Mouse (Mus musculus) forebrain, postnatal 0 days (tissue): Measurements from ENCODE around the gene Tmem8b. TPM values are rescaled to one million over a fixed set of nuclear protein-coding genes. Genes with fewer than 3 reads are reported as not detected.

Experiments used
- ATAC-seq: fragments of 200-750 bp; cut with Nextera tagmentation; 2 replicates; pipeline ENCODE4 v1.8.0; 2017; ENCODE audit warnings: mild to moderate bottlenecking, moderate library complexity
- DNase-seq: peaks from one replicate; pipeline ENCODE4 v3.0.0-alpha.2; 2015
- H3K27ac ChIP-seq: fragments of 300-500 bp; sonication (generic); 2 replicates; pipeline ENCODE4 v1.5.1; 2014; ENCODE audit warnings: low read depth, mild to moderate bottlenecking, antibody characterized with exemption, low read length, moderate library complexity, mixed read lengths
- H3K27me3 ChIP-seq: fragments of 300-500 bp; sonication (generic); 2 replicates; pipeline ENCODE4 v1.6.1; 2014; ENCODE audit warnings: mild to moderate bottlenecking, low read length, mixed read lengths; ENCODE audit not compliant: insufficient read depth
- H3K36me3 ChIP-seq: fragments of 300-500 bp; sonication (generic); 2 replicates; pipeline ENCODE4 v1.6.1; 2014; ENCODE audit warnings: mild to moderate bottlenecking, moderate library complexity; ENCODE audit not compliant: insufficient read depth
- H3K4me1 ChIP-seq: fragments of 300-500 bp; sonication (generic); 2 replicates; pipeline ENCODE4 v1.6.1; 2014; ENCODE audit warnings: antibody characterized with exemption; ENCODE audit not compliant: insufficient read depth
- H3K4me2 ChIP-seq: fragments of 300-500 bp; sonication (generic); 2 replicates; pipeline ENCODE4 v1.6.1; 2014; ENCODE audit warnings: low read depth, mild to moderate bottlenecking, moderate library complexity
- H3K4me3 ChIP-seq: fragments of 300-500 bp; sonication (generic); 2 replicates; pipeline ENCODE4 v1.5.1; 2014; ENCODE audit warnings: low read depth, low read length, mixed read lengths
- H3K9ac ChIP-seq: fragments of 300-500 bp; sonication (generic); 2 replicates; pipeline ENCODE4 v1.6.1; 2014; ENCODE audit warnings: mild to moderate bottlenecking
- H3K9me3 ChIP-seq: fragments of 300-500 bp; sonication (generic); 2 replicates; pipeline ENCODE4 v1.6.1; 2016; ENCODE audit warnings: low read length
- CTCF ChIP-seq: sonication (generic); IDR thresholded peaks from 2 replicates; pipeline ENCODE4 v1.5.1; 2016; ENCODE audit warnings: antibody characterized with exemption, control low read depth, low read depth
- WGBS: fragments of 180-500 bp; shearing (Covaris S2); extraction: QIAGEN DNeasy Blood & Tissue Kit; methylation state at CpG from one replicate; pipeline ENCODE4 v1.1.7; 2014; 5-methylcytosine and 5-hydroxymethylcytosine counted together
- polyA plus RNA-seq: library from polyadenylated mRNA; unstranded; fragments of >200 nt; fragmentation: Nextera tagmentation; extraction: Ambion mirVana; gene quantifications from 2 replicates; pipeline ENCODE4 v1.2.1, GENCODE M21; 2015
- total RNA-seq: library from RNA; depleted of rRNA; stranded (reverse); fragments of >200 nt; gene quantifications from 2 replicates; pipeline ENCODE4 v1.2.3, GENCODE M21; 2014

Gene Tmem8b
- total and polyA plus RNA-seq, 2 experiments from 2014 or later = 14.1 to 27.4 TPM

DNA sequence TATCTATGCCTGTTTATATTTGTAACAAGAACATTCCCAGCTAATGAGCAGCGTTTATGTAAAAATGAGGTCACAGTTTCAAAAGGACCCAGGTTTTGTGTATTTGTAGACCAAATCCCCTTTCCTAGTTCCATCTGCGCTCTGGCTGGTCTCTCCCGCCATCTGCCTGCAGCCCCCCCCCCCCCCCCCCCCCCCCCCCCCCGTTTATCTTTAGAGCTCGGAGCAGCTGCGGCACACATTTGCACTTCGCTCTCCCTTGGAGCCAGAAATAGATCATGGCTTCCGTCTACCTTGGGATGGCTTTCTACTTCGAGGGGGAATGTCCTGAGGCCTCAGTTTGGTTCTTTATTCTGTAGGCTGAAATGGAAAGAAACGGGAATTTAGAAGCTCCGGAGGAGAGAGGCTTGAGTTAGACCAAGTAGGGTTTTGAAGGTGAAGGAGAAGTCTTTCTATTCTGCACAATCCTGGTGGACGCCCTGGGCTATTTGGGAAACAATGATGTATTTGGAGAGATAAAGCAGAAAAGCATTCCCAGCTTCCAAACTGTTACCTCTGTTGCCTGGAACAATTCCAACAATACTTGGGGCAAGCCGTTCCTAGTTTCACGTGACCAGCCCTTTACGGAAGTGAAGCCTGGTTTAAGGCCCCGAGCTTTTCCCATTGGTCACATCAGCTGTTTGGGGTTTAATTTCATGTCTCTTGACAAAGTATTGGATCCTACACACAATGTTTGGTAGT is 51.9 kb downstream of the Tmem8b start:
- Histone ChIP-seq H3K27me3 (no peaks in the 10 kb centered on the region), H3K36me3 (no peaks in the 10 kb centered on the region), H3K4me2 (no peak overlapping the region), H3K9ac (no peak overlapping the region), H3K4me3 (no peak overlapping the region), H3K9me3 (no peaks in the 10 kb centered on the region), H3K4me1 (no peaks in the 10 kb centered on the region), H3K27ac (peak overlapping the region; percentile 45; the same call in 1 of the 2 replicates)
- DNase-seq = peak; percentile 46
- 33% methylated on average over 15 of the region's 16 CpGs for WGBS
- no peak for TF ChIP-seq CTCF
- ATAC-seq = peak; percentile 82

DNA sequence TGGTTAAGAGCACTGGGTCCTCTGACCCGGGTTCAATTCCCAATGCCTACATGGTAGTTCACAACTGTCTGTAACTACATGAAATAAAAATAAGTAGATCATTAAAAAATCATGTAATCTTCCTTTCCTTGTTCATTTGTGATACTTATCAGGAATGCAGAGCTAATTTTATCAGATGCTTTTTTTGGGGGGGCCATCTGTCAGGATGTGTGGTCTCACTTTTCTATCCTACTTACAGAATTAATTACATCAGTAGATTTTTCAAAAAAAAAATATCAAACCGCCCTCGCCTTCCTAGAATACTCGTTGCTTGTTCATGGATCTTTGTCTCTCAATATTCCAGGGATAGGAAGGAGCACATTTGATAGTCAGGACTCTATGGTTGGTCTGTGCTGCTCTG is 53.4 kb downstream of the Tmem8b start:
- WGBS = 73% methylated on average over 4 of the region's 4 CpGs
- DNase-seq = no peak
- no peak for ATAC-seq
- H3K9ac ChIP-seq = no peak overlapping the region
- no peaks in the 10 kb centered on the region for H3K4me1 ChIP-seq
- no peaks in the 10 kb centered on the region for H3K36me3 ChIP-seq
- no peak overlapping the region for H3K4me2 ChIP-seq
- no peaks in the 10 kb centered on the region for H3K9me3 ChIP-seq
- peak overlapping the region; percentile 54; the same call in 1 of the 2 replicates for H3K27ac ChIP-seq
- no peaks in the 10 kb centered on the region for H3K27me3 ChIP-seq
- H3K4me3 ChIP-seq = no peak overlapping the region
- no peak for TF ChIP-seq CTCF

DNA sequence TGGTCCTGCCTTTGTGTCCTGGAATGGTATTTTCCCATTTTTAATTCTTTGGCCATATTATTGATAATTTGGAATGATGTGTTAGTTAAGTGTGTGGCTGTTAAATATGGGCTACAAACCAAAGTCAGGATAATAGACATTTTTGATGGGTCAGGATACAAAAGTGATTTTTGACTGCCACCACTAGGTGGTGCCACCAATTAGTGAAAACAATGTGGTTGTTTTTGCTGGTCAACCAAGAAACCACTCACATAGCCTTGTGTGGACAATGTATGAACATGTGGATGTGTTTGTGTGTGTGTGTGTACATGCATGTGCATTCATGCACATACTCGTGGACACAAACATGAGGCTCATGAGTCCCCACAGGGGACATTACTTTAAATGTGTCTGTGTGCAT is 56.0 kb downstream of the Tmem8b start:
- 52% methylated on average over 1 of the region's 1 CpGs for WGBS
- H3K4me1 ChIP-seq = no peaks in the 10 kb centered on the region
- peak; percentile 67 for TF ChIP-seq CTCF
- H3K9ac ChIP-seq = no peak overlapping the region
- H3K36me3 ChIP-seq = no peaks in the 10 kb centered on the region
- H3K27me3 ChIP-seq = no peaks in the 10 kb centered on the region
- ATAC-seq (no peak), DNase-seq (no peak)
- H3K4me3 ChIP-seq = no peak overlapping the region
- no peak overlapping the region for H3K27ac ChIP-seq
- H3K9me3 ChIP-seq = no peaks in the 10 kb centered on the region
- H3K4me2 ChIP-seq = no peak overlapping the region

DNA sequence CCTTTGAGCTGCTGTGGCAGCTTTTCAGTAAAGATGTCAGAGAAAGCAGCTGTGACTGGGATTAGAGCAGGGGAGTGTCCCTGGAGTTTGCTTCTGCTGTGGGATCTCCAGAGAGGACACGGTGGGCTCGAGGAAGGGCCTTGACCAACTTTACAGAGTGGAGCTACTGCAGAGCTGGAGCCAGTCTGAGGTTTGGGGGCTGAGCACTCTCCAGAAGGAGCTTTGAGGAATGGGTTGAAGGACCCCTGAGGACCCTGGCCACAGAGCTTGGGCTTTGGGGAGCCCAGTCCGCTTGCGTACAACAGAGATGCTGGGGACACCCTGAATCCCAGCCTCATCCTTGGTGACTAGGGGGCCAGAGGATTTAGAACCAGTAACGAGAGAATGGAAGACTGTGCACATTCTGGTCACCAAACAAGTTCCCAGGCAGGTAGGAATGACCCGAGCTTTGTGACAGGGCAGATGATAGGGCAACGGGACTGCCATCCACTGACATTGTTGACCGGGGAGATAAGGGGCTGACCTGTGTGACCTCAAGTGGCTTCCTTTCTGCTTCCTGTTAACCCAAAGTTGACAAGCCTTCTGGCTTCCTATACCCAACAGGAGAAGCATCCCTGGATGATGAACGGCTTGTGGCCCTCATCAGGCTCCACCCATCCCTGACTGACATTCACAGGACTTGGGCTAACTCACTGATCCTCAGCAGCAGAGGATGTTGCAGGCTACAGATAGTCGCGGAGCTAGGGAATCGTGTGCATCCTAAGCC is 57.6 kb downstream of the Tmem8b start:
- DNase-seq = no peak
- 80% methylated on average over 12 of the region's 12 CpGs for WGBS
- H3K9ac ChIP-seq = no peak overlapping the region
- no peaks in the 10 kb centered on the region for H3K36me3 ChIP-seq
- H3K4me3 ChIP-seq = no peak overlapping the region
- H3K4me2 ChIP-seq = no peak overlapping the region
- no peak overlapping the region for H3K27ac ChIP-seq
- ATAC-seq = no peak
- TF ChIP-seq CTCF = no peak
- no peaks in the 10 kb centered on the region for H3K9me3 ChIP-seq
- no peaks in the 10 kb centered on the region for H3K27me3 ChIP-seq
- H3K4me1 ChIP-seq = no peaks in the 10 kb centered on the region

DNA sequence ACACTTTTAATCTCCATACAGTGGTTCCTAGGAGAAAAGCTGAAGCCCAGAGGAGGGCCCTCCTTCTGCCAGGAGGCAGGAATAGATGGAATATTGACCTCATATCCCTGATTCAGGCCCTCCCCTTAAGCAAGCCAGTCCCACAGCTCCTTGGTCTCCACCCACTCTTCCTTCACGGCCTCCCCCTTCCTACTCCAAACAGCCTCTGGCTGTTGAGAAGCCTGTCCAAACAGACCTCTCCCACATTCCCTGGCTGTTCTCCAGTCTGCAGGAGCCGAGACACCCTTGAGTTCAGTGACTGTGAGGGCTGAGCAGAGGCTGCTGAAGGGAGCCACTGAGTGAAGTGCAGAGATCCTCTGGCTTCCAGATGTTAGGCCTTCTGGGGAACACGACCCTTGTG is 58.2 kb downstream of the Tmem8b start, which contains the start of gene Hrct1:
Hrct1 (plus strand) TSS at position 194 of the 400 bp plus-strand sequence.
- TF ChIP-seq CTCF = no peak
- H3K4me3 ChIP-seq = no peak within 1 kb of the TSS
- no peaks in the 10 kb centered on the region for H3K4me1 ChIP-seq
- H3K9me3 ChIP-seq = no peaks in the 10 kb centered on the region
- ATAC-seq = no peak
- H3K36me3 ChIP-seq = no peaks in the 10 kb centered on the region
- no peak within 1 kb of the TSS for H3K27ac ChIP-seq
- 44% methylated on average over 3 of the region's 3 CpGs for WGBS
- H3K27me3 ChIP-seq = no peaks in the 10 kb centered on the region
- H3K4me2 ChIP-seq = no peak within 1 kb of the TSS
- DNase-seq = no peak
- H3K9ac ChIP-seq = no peak within 1 kb of the TSS

DNA sequence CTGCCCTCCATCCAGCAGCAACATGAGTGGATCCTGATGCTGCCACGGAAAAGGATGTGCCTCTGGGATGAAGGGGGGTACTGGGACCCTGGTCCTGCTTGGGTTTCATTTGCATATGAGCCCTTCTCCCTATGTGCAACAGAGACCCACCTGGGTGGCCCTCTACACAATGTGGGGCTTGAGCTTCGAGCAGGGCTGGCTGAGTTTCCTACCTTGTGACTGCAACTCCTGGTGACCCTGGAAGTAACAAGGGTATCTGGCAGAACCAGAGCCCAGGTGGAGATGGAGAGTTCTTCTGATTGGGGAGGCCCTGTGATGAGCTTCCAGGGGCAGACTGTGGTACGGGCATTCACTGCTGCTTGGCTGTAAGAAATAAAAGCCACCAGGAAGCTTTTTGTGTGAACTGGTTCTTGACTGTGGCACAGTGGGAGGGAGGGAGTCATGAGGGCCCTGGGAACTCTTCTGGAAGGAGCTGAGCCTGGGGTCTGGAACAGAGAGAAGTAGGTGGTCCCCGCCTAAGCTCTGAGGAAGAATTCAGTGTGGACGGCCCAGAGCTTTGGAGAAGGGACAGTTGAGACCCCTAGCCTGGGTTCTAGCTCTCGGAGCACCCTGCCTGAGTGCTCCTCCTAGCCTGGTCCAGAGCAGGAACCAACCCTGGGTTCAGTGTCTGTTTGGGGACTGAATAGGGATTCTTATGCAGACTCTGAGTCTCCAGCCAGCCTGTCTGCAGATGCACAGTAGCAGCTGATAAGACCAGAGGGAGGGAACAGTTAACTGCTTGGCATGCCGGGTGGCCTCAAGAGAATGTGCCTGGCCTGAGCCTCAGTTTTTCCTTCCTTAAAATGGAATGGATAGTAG is 59.2 kb downstream of the Tmem8b start:
- H3K4me2 ChIP-seq = no peak overlapping the region
- 72% methylated on average over 7 of the region's 7 CpGs for whole genome bisulfite sequencing
- ATAC-seq (no peak), DNase-seq (no peak)
- no peaks in the 10 kb centered on the region for H3K27me3 ChIP-seq
- H3K9me3 ChIP-seq = no peaks in the 10 kb centered on the region
- no peaks in the 10 kb centered on the region for H3K4me1 ChIP-seq
- no peak overlapping the region for H3K27ac ChIP-seq
- no peak overlapping the region for H3K9ac ChIP-seq
- no peak for TF ChIP-seq CTCF
- H3K4me3 ChIP-seq = no peak overlapping the region
- no peaks in the 10 kb centered on the region for H3K36me3 ChIP-seq
